Mouse (Mus musculus) v-Abl transformed pro-B cells (cell line): Measurements from ENCODE around the gene Pmpca.

ENCODE experiments used
- in situ Hi-C, 2 experiments: fragments of 400-800 bp; cut with MboI; formaldehyde crosslinking; loops; one replicate each; pipeline ENCODE4 v1.15.1; 2025; ENCODE audit not compliant: unreplicated experiment in 2 of 2

The Pmpca gene

GRCm38 (mm10) chr2:26423086-26423485 is 33.9 kb downstream of the Pmpca start:
- in situ Hi-C loops, result no loop called here

- in situ Hi-C loops, result no loop called here
Observed at GRCm38 (mm10) chr2:26424541-26424940, 35.4 kb downstream of the Pmpca start.

- in situ Hi-C loops, result no loop called here
Observed at GRCm38 (mm10) chr2:26429851-26430250, 40.7 kb downstream of the Pmpca start.

- in situ Hi-C loops, result no loop called here
Observed at GRCm38 (mm10) chr2:26434791-26435572, 45.8 kb downstream of the Pmpca start.

GRCm38 (mm10) chr2:26437221-26437620 is 48.1 kb downstream of the Pmpca start:
- in situ Hi-C loops, result no loop called here

DNA sequence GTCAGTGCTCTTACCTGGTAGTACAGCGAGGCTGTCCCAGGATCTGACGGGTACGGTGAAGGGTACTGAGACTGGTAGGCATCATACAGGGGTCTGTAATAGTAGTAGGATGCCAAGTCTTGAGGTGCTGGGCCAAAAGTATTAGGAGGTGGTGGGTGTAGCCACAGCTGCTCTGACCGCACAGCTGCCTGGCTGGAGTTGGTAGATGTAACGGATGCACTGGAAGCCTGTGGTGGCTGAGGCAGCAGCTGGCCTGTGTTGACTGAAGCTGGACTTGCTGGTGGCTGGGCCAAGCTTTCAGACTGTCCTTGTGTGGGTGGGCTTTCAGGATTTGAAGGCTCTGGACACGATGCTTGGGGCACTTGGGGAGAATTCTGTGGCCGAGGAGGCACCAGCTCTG is 49.2 kb downstream of the Pmpca start:
- in situ Hi-C loops, result no loop called here

DNA sequence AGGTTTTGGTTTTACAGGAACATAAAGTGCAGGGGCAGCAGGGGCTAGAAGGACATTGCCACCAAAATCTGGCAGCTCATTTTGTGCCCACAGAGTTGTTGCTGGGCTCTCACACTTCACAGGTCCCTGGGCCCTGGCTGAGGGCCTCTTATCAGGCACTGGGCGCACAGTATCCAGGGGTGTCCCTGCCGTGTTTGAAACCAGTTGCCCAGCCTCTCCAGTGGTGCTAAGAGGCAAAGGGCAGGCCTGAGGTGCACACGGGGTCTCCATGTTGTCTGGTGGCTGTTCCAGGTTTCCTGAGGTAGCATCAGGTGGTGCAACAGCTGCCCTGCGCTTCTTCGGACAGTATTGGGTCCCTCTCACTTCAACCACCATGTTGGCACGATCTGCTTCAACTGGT is 50.5 kb downstream of the Pmpca start:
- in situ Hi-C loops, result loop anchor here (10.0 kb wide), 3 partner anchors 125 to 465 kb away; partner anchors contain the start of genes Gpsm1 (in 2 of the 2) and Surf6 (in 1 of the 2)

DNA sequence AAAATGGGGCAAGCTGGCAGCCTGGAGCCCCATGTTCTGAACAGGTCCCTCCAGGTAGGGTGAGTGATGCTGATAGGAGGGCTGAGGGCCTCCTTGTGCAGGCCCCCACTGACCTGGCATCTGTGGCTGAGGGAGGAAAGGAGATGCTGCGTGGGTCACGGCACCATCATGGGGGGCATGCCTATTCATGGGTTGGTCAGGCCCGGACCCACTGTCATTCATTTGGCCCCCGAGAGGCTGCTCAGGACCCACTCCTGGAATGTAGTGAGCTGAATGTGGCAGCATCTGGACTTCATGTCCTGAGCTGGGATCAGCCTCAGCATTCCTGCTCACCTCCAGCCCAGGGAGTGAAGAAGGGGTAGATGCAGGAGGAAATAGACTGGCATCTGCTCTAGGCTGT is 52.1 kb downstream of the Pmpca start:
- in situ Hi-C loops, result loop anchor here (10.0 kb wide), 3 partner anchors 126 to 464 kb away; partner anchors contain the start of genes Gpsm1 (in 2 of the 2) and Surf6 (in 1 of the 2)

DNA sequence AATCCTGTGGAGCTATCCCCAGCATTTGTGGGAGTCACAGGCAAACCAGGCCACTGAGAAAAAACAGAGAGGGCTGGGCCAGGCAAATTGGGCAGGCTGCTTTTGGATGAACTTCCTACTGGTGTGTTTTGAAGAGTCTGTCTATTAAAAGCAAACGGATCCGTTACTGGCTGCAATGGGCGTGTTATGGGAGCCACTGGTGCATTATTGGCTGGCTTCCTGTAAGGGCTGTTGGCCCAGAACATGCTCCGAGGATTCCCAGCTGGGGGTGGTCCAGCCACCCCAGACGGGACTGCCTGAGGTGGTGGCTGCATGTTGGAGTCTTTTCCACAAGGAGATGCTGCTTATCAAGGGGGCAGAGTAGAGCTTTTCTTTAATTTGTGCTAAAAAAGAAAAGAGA is 52.5 kb downstream of the Pmpca start:
- in situ Hi-C loops, result loop anchor here (10.0 kb wide), 3 partner anchors 127 to 463 kb away; partner anchors contain the start of genes Gpsm1 (in 2 of the 2) and Surf6 (in 1 of the 2)

DNA sequence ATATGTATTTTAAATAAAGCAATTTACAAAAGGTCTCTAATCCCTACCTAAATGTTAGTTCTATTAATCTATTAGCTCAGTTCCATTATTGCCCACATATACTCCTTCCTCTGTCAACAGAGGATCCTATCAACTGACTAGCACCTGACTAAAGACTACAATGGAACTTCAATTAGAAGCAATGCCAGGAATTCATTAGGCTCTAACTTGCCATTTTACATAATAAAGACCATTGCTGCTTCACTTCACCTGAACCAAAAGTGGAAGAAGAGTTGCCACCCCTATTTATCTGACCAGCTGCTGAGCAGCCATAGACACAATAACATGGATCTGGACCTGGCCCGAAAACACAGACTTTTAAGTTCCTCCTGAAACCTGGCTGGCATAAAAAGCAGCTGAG is 53.7 kb downstream of the Pmpca start:
- in situ Hi-C loops, result loop anchor here (10.0 kb wide), 3 partner anchors 128 to 462 kb away; partner anchors contain the start of genes Gpsm1 (in 2 of the 2) and Surf6 (in 1 of the 2)

GRCm38 (mm10) chr2:26443876-26444275 is 54.7 kb downstream of the Pmpca start:
- in situ Hi-C loops, result loop anchor here (10.0 kb wide), 3 partner anchors 129 to 461 kb away; partner anchors contain the start of genes Gpsm1 (in 2 of the 2) and Surf6 (in 1 of the 2)

DNA sequence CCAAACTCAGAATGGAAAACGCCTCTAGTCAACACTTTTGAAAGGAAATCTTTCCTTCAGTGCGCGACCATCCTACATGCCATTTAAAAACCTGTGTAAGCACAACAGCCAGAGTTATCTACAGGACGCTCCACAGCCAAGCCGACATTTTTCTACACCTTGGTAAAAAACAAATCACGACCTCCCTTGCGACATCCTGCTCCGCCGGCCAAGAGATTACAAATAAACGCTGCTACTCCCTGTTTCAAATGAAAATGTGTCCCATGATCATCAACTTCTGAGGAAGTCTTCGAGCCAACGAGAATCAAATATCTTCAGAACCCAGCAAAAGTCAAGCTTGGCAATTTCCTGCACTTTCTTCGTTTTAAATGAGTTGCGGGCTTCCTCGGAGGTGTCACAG is 55.2 kb downstream of the Pmpca start:
- in situ Hi-C loops, result loop anchor here (10.0 kb wide), 3 partner anchors 130 to 460 kb away; partner anchors contain the start of genes Gpsm1 (in 2 of the 2) and Surf6 (in 1 of the 2)

GRCm38 (mm10) chr2:26444946-26445665 is 56.0 kb downstream of the Pmpca start, which contains the start of gene Sec16a:
Gene Sec16a (minus strand): TSS chr2:26445216.
- in situ Hi-C loops, result loop anchor here (5.0 to 10.0 kb wide), 5 partner anchors 117 to 460 kb away; partner anchors contain the start of genes Gpsm1 (in 2 of the 2) and Surf6 (in 2 of the 2)

GRCm38 (mm10) chr2:26445666-26446445 is 56.7 kb downstream of the Pmpca start:
- in situ Hi-C loops, result loop anchor here (5.0 to 10.0 kb wide), 5 partner anchors 116 to 459 kb away; partner anchors contain the start of genes Gpsm1 (in 2 of the 2) and Surf6 (in 2 of the 2)

- in situ Hi-C loops, result loop anchor here (5.0 to 10.0 kb wide), 5 partner anchors 116 to 458 kb away; partner anchors contain the start of genes Gpsm1 (in 2 of the 2) and Surf6 (in 2 of the 2)
Observed at GRCm38 (mm10) chr2:26446671-26447070, 57.5 kb downstream of the Pmpca start.
